Mouse (Mus musculus): ENCODE data around the gene Unc45a.
"Not testable (repeated sequence)": the region's sequence is repeated elsewhere in the genome, so short reads cannot be mapped to it uniquely, and the experiment has no call there.

Unc45a gene

DNA sequence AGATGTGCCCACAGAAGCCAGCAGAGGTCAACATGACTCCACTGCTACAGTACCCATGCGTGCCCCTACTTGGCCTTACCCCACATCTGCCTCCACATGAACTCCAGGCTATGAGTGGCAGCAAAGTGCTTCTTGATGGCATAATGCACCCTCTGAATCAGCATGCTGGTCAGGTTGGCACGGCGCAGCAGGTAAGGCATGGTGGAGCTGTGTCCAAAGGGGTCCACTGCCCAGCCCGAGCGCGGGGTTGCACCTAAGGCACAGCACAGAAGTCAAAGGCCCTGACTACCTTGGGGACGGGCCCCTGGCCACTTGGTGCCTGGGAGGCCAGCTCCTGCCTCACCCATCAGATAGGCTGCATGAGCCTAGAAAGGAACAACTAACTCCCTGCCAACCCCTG, 26.4 kb upstream of the Unc45a start:
- no peak for DNase-seq

DNA sequence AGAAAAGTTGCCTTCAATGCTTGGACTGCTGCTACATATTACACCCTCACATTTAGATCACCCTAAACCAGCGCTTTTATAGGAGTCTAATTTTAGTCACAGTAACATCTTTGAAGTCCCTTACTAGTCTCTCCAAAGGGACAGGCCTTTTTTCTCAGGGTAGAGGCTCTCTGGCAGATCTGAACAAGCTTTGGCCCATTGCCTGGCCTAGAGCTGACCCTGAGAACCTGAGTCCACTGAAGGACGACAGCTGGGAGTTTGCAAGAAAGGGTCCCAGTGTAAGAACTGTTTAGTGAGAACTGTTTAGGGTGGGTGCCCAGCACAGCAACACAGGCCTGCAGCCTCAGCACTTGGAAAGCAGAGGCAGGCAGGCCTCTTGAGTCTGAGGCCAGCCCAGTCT, 25.0 kb upstream of the Unc45a start:
- no peak for DNase-seq

DNA sequence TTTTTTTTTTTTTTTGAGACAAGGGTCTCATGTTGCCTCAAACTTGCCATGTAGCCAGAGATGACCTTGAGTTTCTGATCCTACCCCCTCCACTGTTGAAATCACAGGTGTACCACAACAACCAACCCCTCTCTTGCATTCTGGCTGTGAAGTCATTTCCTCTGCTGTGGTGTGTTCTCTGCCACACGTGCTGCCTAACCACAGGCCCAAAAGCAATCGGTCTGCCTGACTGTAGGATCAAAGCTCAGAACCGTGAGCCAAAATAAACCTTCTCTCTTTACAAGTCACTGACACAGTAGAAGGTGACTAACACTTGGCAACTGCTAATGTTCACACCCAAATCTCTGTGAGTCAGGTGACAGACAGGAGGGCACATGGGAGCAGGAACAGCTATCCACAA, 19.6 kb upstream of the Unc45a start:
- no peak for DNase-seq

DNA sequence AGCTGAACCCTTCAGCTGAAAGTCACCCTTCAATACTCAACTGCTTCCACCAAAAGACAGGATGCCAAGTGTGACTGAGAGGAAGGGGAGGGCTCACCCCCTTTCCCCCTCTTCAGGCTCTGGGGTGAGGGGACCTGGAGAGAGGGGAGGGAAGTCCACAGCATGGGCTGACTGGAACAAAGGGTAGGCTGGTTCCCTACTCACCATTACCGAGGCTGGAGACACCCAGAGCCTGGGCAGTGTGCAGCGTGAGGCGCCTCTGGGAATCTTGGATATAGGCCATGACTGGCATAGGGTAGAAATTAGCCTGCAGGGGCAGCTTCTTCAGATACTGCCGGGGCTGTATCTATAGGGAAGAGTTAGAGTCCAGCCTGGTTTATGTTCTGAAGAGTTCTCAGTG, 17.2 kb upstream of the Unc45a start:
- DNase-seq, result no peak

DNA sequence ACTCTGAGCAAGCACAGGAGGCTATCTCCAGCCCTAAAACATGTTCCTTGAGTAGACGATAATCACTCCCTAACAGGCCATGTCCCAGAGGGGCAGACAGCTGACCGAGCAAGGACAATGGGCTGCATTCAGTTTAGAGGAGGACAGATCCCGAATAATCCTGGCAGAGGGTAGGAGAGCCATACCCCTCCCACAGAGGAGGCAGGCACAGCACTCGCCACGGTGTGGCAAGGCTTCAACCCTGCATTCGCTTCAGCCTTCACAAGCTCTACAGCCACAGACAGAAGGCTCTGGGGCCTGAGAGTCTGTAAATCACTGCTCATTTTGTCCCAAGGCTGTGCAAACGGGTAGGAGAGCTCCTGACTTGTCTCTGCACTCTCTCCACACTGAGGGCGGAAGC, 16.4 kb upstream of the Unc45a start:
- peak in 1 of 2 experiments; percentile 46 for DNase-seq

DNA sequence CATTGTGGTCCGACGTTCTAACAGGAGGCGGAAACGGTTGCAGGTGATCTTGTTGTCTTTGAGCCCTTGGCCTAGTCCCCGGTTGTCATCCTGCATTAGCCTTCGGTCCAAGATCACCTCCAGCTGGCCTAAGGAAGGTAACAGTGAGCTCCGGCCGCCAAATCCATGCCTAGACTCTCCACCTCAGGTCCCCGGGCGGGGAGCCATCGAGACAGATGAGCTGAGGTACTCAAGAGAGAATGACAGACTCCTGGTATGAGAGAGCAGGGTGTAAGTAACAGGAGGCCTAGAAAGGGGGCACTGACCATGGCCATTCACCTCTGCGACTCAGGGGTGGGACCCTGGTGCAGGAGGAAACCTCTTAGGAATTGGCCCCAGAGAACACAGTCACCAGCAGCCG, 15.5 kb upstream of the Unc45a start:
- peak; percentile 42 for DNase-seq

DNA sequence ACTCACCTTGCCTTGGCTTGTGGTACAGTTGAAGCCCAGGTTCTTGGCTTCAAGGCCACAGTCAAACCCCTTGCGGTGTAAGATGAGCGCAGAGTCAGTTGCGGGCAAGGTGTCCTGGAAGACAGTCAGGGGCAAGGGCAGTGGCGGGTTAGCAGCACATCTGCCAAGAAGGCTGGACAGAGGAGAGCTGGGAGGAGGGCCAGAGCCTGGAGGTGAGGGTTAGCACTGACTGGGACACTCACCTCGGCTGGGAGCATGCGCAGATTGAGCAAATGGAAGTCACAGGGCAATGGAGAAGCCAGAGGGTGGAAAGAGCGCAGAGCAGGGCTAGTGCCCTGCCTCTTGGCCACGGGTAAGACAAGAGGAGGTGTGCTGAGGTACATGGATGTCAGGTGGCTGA, 12.1 kb upstream of the Unc45a start:
- DNase-seq, result no peak

DNA sequence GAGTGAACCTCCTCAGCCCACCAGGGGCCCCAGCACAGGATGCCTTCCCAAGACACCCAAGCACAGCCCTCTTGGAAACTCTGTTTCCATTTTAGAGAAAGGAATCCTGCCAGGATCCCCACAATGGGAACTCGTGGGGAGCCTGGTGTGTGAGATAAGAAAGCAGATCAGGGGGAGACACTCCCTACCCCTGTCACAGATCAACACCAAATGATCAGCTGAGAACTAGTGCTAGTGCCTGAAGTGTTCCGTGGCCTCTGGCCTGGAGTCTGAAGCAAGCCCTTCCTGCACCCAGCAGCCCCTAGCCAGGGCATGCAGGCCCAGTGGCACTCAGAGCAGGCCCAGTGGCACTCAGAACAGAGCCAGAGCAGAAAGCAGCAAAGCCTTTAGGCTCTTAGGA, 10.0 kb upstream of the Unc45a start:
- no peak for DNase-seq

DNA sequence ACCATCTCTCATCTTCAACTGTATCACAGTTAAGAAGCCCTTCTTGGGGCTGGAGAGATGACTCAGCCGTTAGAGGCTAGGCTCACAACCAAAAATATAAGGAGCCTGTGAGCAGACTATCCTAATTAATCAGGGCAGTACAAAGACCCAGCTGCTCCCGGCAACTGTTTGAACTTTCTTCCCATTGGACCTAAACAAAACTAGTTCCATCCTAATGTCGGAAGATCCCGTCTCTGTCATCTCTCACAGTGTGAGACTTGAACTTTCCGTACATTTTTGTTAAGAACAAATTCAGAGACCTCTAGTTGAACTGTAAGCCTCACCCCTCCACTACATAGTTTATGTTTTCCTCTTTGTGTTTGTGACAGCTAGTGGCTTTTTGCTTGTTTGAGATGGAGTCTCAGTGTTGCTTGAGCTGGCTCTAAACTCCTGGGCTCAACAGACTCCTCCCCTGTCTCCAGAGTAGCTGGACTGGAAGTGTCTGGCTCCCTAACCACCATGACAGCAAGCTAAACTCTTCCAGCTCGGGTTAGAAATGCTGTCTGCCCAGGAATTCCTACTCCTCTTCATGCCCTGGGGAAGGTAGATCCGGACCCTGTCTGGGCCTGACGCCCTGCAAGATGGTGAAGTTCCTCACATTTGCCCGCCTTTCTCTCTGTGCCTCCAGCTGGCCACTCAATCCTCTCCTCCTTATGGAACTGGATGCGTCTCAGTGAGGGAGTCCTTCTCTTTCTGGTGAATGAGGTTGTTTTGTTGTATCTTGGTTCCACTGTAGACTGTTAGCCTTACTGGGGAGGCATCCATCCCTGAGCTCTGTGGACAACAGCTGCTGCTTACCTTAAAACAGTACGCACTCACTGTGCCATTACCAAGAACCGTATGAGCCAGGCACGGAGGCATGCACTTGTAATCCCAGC, 7.1 kb upstream of the Unc45a start:
- no peak for DNase-seq

DNA sequence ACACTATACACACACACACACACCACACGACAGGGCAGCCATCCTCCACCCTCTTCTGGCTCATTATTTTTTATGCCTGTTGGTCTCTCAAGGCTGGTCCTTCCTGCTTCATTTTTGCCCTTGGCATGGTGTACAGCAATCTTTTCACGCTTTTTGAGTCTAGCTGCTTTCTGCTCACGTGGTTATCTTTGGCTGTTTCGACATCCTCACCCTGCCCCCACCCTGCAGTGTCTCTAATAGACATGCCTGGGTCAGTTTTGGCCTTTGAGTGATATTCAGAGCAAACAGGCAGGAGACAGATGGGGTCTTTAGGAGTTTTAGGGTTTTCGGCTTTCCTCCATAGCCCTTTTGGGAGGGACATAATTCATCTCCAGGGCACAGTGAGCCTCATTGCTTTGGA, 6.0 kb upstream of the Unc45a start:
- peak in 1 of 2 experiments; percentile 48 for DNase-seq

DNA sequence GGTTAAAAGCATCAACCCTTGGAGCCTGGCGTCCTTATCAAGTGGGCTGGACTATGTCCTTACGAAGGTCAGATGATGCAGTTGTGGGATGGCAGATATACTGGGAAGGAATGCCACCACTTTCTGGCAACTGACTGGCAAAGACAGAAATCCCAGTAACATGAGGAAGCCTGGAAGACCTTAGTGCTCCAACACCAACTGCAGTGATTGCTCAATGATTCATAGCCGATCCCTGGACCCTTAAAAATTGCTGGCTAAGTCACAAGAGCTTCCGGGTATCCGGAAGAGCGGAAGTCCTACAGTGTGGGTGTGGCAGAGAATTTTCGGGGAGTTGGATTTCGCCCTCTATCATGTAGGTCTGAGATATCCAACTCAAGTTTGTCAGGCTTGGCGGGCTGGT, 5.4 kb upstream of the Unc45a start:
- DNase-seq, result no peak

DNA sequence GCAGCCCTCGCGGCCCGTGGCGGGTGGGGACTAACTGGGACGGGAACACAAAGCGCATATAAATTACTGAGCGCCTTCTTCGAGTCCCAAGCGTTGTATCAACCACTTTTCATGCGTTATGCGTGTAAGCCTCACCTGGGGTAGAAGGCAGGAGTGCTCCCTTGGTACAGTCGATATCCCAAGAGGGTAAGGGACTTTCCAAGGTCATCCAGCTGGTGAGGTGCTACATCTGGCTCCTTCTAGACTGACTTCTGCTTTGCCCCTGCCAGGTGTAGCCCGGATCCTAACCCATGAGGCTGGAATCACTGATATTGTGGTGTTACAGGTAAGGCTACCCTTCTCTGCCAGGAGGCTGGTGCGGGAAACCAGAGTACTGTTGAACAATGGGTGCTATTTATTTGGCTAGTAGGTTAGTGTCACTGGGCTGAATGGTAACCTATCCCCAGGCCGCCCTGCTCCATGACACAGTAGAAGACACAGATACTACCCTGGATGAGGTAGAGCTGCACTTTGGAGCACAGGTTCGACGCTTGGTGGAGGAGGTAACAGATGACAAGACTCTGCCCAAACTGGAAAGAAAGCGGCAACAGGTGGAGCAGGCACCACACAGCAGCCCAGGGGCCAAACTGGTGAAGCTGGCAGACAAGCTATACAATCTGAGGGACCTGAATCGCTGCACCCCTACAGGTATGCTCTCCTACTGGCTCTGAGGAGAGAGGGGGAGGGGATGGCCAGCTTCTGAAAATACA, 2.6 kb upstream of the Unc45a start:
- no peak for DNase-seq

DNA sequence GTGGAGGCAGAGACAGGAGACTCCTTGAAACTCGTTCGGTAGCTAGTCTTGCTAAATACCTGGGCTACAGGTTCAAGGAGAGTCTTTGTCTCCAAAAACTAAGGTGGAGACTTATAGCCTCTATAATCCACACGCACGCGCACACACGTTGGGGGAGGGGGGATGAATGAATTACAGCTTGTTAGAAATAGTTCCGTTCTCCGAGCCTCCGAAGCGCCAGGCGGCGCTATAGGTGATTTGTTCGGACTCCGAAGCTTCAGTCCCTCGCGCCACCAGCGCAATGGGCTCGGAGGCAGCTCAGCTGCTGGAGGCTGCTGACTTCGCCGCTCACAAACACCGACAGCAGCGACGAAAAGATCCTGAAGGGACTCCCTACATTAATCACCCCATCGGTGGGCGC, 2.1 kb upstream of the Unc45a start, which contains the start of gene Hddc3:
Gene Hddc3, plus strand, starts transcription at position 247 of the 400 bp plus-strand sequence.
- DNase-seq, result peak; percentile 99

DNA sequence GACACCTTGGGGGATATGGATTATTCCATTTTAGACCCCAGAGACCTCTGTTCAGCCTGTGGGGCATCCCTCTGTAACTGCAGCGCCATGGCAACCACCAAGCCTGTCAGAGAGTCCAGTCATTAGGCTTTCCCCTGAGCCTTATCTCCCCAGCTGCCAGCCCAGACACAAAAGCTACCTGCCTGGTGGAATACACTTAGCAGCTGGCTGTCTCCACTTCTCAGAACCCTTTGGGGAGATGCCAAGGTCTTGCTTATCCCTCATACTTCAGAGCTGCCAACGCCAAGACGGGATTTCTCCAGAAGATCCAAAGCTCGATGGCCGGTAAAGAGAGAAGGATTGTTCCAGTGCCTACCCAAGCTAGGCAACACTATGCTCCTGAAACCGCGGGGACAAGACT, 988 bp upstream of the Unc45a start:
- peak in 1 of 2 experiments; percentile 50 for DNase-seq

DNA sequence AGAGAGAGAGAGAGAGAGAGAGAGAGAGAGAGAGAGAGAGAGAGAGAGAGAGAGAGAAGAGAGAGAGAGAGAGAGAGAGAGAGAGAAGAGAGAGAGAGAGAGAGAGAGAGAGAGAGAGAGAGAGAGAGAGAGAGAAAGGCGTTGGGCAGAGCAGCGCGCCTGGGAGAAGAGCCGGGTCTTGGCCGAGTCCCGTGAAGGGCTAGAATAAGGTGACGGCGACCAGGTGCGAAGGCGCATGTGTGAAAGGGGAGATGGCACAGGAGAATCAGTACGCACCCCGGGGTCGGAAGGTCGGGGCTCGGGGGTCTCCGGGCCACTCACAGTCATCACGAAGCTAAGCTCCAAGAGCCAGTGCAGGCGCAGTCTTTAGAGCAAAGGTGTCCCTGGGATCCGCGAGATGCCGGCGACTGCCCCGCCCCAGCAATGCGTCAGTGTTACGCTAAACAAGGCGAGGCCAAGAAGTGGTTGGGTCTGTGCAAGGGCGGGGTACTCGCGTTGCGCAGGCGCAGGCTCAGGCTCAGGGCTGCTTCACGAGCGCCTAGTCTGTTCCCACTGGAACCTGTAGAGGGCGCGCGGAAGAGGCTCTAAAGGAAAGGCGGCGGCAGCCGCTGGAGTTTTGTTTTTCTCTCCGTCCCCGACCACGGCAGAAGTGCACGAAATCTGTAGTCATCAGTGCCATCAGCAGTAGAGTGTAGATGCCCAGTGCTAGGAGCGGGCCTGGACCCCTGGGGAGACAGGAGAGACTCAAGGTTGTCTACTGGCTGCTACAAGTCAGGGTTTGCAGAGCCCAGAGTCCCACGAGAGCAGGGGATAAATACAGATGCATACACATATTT, 794 bp downstream of the Unc45a start:
- DNase-seq, result peak; percentile 99

DNA sequence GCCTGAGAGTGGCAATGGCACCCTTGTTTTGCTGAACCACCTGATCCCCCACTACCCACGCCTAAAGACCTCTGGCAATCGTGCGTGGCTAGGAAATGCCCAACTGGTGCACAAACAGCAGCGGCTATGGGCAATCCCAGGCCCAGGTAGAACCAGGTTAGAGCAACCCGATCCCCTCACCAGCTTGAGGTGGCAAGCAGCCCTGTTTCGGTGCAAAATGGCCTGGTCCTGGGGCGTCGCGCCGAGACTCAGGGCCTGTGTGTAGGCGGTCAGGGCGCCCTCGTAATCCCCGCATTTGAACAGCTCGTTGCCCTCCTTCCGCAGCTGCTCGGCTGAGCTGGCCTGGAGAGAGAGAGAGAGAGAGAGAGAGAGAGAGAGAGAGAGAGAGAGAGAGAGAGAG, 1.4 kb downstream of the Unc45a start:
- DNase-seq, result peak; percentile 69 to 71

DNA sequence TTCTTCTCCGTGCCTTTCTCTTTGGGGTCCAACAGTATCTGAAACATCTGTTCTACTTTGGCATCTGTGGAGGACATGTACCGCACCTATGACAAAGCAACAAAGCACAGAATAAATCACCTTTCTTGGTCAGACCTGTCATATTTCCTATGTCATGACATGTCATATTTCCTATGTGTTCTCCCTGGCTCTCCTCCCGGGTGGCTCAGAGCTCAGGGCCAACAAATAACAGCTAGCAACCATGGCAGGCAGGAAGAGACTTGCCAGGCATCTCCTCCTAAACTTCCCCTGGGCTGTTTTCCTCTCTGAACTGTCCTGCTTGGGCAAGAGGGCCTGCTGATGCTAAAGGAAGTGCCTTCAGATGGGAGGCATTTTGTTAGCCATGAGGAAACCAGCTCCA, 3.9 kb downstream of the Unc45a start:
- DNase-seq, result no peak

DNA sequence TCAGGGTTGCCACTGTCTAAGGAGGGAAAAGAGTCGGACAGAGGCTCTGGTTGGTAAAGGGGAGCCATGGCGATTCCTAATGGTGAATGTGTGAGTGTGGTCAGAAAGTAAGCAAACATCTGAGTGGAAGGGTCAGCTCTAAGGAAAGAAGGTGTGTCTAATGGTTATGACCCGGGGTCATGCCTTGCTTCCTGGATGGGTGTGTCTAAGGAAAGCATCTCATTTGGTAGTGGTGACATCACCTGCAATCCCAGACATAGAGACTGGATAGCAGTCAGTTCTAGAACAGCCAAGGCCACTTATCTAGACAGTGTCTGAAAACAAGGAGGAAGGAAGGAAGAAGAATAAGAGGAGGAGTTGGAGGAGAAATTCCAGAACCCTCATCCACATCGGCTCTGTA, 6.0 kb downstream of the Unc45a start:
- DNase-seq, result no peak

DNA sequence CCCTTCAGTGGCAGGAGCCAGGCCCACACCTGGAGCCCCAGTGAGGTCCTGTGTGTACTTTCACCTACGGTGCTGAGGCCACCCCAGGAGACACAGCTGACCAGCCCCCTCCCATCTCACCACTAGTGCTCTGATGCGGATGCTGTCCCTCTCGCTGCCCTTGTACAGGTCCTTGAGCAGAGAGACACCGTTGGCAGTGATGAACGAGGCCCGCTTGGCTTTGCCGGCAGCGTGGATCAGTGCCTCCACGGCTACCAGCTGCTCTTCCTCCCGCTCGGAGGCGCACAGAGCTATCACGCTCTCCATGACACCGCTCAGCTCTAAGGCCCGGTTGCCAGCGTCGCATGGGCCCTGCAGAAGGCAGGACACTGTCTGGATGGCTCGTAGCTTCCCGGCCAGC, 9.4 kb downstream of the Unc45a start:
- no peak for DNase-seq

DNA sequence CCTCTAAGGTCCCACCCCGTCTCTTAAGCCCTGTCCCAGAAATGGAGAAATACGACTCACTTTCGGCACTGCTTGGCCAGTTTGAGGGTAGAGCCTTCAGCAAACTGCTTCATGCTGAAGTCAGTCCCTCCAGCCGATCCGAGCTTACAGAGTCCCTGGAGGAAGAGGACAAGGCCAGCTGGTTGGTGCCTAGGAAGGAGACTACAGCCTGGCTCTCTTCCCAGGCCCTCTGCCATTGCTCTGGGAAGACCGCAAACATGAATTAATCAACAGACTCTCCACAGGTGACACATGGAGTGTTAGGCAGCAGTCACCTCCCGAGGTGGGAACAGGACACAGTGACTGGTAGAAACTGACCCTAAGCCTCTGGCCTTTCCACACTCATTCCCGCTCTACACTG, 10.5 kb downstream of the Unc45a start:
- peak in 1 of 2 experiments; percentile 39 for DNase-seq

DNA sequence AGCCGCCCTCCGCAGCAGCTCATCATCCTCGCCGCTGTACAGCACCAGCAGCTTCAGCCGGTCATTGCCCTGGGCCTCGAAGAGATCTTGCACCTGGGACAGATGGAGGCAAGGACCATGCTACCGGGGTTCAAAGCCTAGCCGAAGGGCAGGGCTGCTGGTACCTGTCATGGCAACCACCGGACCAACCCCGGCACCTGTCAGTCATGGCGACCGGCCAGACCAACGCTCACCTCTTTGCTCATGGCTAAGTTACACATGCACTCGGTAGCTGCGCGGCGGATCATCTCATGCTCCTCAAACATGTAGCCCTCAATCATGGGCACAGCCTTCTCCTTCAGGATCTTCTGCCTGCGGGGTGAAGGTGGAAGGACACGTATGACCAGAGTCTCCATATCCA, 14.7 kb downstream of the Unc45a start:
- peak in 1 of 2 experiments; percentile 45 for DNase-seq

DNA sequence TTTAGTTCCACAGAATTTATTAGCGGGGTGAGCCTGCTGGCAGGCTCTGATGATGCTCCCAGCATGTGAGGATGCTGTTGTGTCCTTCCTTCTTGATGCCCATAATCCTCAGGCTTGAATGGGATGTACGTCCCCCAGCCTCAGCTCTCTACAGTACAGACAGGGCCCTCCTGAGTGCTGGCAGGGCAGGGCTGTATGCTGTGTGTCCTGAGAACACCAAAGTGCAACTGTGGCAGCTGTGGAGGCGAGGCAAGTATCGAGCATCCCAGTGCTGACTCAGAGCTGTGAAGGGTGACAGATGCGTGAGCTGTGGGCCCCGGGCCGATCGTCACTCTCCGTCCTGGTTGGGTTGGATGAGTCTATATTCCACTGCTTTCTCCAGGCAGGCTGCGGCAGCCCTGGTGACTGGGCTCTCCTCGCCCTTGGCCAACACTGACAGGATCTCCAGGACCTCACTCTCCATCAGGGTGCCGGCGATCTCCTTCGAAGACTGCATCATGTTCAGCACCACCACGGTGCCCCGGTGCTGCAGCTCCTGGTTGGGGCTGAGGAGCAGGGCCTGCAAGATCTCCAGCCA, 15.4 kb downstream of the Unc45a start:
- DNase-seq, result no peak

DNA sequence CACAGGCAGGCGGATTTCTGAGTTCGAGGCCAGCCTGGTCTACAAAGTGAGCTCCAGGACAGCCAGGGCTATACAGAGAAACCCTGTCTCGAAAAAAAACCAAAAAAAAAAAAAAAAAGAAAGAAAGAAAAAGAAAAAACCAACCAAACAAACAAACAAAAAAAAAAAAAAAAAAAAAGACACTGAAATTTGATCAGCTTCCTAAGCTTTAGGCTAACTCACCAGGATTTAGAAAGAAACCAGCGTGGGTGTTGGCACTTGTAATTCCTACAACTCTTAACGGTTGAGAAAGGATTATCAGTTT, 16.0 kb downstream of the Unc45a start:
- not testable (repeated sequence) for DNase-seq
